Mouse (Mus musculus): ENCODE results near the gene Prtn3.

DNA sequence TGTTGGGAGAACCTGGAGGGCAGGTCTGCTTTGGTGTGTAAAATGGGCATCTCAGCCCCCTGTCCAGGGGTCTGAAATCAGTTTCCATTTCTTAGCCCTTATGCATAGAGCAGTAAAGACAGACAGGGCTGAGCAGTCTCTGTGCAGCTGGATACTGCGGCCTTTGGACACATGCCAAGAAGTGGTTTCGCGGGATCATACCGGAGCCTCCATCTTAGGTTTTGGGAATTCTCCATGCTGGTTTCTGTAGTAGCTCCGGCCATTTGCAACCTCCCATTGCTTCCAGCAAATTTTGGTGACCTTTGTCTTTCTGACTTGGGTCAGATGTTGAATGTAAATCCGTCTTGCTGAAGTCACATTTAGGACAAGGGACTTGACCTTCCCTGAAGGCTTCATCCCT lies 30.8 kb upstream of the Prtn3 start:
- TF ChIP-seq CTCF (conservative IDR thresholded peaks at IDR 0.05 in 1 of 2, IDR thresholded peaks at IDR 0.05 in 1 of 2; ENCODE audit: low read depth in 2 of 2, low read length in 2 of 2) = no peak
- TF ChIP-seq POLR2A (IDR thresholded peaks at IDR 0.05; ENCODE audit: low read depth, low read length) = no peak
- TF ChIP-seq TBP (conservative IDR thresholded peaks at IDR 0.05; ENCODE audit: low read depth, low read length) = no peak
- TF ChIP-seq POLR2AphosphoS2 (IDR thresholded peaks at IDR 0.05; ENCODE audit: low read depth, low read length) = no peak
- TF ChIP-seq ZNF384 (IDR thresholded peaks at IDR 0.05; ENCODE audit: low read depth, low read length) = no peak
- TF ChIP-seq BHLHE40 (IDR thresholded peaks at IDR 0.05; ENCODE audit: low read depth, low read length) = no peak
- no peak for TF ChIP-seq MAZ (IDR thresholded peaks at IDR 0.05; ENCODE audit: low read depth, low read length)
- no peak for TF ChIP-seq GABPA (IDR thresholded peaks at IDR 0.05; ENCODE audit: insufficient replicate concordance, low read depth, low read length)
